Mouse (Mus musculus): Measurements from ENCODE around the gene Slc38a7. TPM values are rescaled to one million over a fixed set of nuclear protein-coding genes. Genes with fewer than 3 reads are reported as not detected.
"Not testable (repeated sequence)": the region's sequence is repeated elsewhere in the genome, so short reads cannot be mapped to it uniquely, and the experiment has no call there.

Slc38a7 gene
- 10 to 100 TPM; 29.0 to 32.8 (median 29.8) TPM for total RNA-seq (2022)

DNA sequence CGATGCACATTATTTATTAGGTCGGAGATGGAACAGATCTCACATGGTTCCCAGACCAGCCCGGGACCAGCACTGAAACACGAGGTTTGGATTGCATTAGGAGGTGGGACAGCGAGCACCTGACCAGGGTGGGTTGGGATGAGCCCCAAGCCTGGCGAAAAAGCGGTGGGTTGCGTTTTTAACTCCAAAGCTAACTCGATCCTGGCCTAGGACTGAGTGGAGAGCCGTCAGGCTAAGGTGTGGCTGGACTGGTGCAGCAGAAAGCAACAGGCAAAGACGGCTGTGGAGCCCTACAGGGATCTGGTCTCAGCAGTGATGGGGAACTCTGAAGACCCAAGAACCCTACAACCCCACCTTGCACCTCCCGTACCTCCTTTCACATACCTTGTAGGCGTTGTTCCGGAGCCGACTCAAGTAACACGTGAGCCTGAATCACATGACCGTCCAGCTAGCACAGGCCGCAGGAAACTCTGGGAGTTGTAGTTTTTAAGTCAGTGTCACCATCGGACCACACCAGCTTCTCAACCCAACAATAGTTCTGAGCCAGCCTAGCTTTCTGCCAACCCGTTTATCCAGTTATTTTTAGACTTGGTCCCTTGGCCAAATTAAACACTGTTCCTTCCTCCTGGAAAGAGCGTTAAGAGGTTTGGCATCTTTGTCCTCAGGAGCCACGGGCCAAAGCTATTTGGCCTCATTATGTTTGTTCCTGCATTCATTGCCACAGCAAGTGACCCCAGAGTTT, at the start of gene Slc38a7:
Slc38a7 (minus strand) TSS at position 438 of the 742 bp plus-strand sequence.
- peak; percentile 83 to 86 for DNase-seq (ENCODE audit: low spot score in 2 of 2)

DNA sequence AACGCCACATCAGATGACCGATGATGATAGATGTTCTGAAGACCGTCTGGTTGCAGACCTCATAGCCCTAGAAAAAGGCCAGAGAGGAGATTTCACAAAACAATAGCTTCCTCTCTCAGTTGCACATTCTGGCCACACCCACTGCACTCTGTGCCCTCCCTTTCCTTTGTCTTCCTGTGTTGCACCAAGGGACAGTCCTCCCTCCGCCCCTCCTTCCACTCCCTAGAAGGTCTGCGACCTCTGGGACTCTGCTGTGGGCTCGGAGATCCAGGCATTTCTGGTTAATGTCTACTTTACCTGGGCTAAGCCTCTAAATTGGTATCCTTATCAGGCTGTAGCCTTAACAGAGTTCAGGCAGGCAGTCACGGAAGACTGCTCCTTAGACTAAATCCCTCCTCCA, 48.5 kb upstream of the Slc38a7 start:
- no peak for DNase-seq (ENCODE audit: low spot score in 2 of 2)

DNA sequence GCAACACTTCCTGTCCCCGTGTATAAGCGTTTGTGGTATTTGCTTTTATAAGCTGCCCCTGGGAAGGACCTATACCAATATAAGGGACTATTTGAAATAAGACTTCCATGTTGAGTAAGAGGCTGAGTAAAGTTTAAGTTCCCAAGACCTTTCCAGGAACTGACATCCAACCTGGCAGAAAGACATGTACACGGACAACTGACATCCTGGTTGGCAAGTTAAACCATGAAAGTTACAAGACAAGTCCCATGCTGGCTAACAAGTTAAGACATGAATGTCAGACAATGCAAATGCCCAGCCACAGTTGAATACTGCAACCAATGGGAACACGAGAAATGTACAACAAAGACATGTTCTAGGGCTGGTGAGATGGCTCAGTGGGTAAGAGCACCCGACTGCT, 40.4 kb upstream of the Slc38a7 start:
- no peak for DNase-seq (ENCODE audit: low spot score in 2 of 2)

DNA sequence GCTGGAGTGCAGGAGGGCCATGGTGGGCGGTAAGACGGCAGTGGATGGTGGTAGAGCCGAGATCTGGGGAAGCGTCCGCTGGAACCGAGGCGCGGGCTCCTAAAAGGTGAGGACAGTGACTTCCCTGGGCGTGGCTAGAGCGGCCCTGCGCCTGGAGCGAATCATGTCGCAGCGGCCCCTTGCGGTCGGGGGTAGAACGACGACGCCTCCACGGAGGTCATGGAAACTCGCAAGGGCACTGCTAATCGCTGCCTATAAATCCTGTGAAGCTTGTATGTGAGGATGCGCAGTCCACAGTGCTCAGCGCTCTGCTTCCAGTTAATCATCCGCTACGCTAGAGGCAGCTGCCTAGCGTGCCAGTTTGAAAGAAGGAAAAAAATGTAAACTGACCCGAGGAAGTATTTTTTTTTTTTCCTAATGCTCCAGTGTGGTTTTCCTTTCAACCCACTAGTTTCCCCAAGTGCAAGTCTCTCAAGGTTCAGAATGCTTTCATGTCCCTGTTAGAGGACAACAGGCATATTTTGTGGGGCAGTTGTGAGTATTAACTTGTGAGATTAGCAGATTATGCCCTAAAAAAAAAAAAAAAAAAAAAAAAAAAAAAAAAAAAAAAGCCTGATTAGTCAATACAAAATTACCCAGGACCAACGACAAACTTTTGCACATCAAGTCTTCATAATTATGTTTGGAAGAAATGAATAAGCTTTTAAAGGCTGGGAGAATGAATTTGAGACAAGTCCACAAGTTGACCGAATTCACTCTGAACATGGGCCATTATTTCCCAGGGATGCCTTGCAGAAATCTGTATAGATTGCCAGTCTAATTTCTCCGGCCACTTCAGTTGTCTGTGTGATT, 35.2 kb upstream of the Slc38a7 start, which contains the start of gene Got2:
Got2 (minus strand) TSS at position 263 of the 852 bp plus-strand sequence.
- peak; percentile 81 to 88 for DNase-seq (ENCODE audit: low spot score in 2 of 2)

- DNase-seq (ENCODE audit: low spot score in 2 of 2), result peak; percentile 83
These were observed 34.4 kb upstream of the Slc38a7 start for GRCm38 (mm10) chr8:95887578-95888284.

DNA sequence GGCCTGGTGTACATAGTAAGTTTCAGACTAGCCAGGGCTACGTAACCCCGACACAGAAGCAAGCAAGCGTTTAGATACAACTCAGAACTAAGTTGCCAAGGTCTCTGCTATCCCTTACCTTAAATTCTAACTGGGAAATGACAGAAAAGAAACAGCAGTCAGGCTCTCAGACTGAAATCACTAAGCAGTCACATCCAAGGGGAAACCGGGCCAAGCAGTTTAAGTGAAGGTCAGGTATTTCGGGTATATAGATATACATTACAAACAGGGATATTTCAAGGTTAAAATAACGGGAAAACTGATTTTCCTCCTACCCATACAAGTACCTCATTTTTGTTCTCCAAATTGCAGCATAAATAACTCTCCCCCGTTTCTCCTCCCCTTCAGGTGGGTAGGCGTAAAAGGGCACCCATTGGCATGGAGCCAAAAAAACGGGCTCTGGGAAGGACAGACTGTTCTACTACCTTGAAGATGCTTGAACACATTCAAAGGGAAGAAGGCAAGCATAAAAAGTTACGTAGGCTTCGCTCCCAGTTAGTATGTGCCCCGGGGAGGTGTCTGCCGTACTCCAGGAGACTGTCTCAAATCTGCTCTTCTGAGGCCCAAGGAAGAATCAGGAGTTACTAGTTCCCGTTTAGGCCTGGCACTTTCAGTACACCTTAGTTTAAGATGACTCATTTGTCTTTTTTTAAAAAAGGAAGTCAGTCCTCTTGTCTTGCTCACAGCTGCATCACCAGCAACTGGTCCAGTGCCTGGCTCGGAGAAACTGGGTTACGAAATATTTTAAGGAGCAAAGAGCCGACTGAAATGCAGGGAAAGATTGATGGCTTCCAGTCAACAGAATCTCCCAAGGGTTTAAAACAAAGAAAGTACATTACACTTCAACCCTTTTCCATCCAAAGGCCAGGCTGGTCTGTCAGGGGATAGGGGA, 33.6 kb upstream of the Slc38a7 start:
- DNase-seq (ENCODE audit: low spot score in 2 of 2), result peak in 1 of 2 experiments; percentile 20

DNA sequence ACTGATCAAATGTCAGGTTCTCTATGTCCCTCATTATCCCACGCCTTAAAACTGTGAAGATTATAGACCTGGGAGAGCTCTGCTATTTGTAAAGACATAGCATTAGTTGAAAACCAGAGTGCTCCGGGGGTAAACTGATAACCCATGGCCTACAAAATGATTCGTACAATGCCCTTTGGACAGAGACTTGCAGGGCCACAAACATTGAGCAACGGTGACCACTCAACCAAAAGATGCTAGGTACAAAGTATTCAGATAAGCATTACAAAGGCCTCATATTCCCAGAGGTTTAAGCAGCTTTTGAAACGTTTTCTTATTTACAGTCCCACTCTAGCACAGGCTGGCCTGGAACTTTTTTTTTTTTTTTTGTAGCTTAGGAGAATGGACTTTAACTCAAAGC, 32.6 kb upstream of the Slc38a7 start:
- no peak for DNase-seq (ENCODE audit: low spot score in 2 of 2)

DNA sequence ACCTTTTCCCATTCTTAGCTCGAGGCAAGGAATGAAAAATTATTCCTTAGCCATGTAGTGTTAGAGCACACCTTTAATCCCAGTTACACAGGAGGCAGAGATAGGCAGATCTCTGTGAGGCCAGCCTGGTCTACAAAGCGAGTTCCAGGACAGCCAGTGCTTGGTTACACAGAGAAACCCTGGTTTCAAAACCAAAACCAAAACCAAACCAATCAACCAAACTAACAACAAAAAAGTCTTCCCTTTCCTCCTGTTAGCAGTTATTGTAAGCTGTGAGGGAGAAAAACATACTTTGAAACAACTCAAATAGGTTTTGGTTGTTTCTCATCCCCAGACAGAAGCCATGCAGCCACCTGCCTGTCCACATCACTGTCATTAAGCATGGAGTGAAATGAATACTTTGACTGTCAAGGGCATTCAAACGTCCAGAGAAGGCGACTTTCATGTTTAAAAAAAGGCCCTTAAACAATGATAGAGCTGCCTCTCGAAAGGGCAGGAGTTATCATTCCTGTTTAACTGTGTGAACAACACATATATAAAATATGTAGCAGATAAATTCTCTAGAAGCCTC, 32.0 kb upstream of the Slc38a7 start:
- no peak for DNase-seq (ENCODE audit: low spot score in 2 of 2)

DNA sequence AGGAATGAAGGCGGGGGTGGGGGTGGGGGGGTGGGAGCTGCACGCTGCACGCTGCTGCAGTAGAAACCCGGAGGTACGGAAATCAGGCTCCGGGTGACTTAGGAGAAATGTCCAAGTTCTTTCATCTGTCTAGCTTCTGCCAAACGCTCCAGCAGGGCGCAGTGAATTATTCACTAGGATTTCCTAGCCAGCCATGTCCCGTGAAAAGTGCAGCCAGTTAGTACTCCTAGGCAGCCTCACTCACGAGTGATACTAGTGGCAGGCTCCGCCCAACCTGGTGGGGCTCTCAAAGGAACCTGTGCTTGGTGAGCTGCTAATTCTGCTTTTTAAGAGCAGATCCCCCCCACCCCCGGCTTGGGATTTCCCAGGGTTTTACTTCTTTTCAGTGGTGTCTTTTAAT, 31.2 kb upstream of the Slc38a7 start:
- DNase-seq (ENCODE audit: low spot score in 2 of 2), result no peak

DNA sequence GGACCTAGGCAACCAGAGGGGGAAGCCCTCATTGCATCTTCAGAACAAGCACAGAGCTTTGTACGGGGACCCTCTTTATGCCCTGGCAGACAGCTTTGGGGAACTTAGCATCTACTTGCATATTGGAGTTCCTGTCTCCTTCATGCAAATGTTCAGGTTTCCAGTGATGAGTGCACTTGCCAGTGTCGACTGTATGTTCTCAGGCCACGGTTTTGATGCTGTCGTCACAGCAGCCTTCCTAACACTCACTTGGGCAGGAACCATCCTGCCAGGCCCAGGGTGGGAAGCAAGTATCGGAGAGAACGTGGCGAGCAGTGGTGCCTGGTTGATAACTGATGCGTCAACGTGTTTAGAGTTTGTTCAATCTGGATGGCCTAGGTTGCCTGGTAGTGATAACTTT, 28.9 kb upstream of the Slc38a7 start:
- DNase-seq (ENCODE audit: low spot score in 2 of 2), result no peak

GRCm38 (mm10) chr8:95881576-95881975, 28.2 kb upstream of the Slc38a7 start:
- no peak for DNase-seq (ENCODE audit: low spot score in 2 of 2)

GRCm38 (mm10) chr8:95879823-95880222, 26.5 kb upstream of the Slc38a7 start:
- DNase-seq (ENCODE audit: low spot score in 2 of 2), result no peak

DNA sequence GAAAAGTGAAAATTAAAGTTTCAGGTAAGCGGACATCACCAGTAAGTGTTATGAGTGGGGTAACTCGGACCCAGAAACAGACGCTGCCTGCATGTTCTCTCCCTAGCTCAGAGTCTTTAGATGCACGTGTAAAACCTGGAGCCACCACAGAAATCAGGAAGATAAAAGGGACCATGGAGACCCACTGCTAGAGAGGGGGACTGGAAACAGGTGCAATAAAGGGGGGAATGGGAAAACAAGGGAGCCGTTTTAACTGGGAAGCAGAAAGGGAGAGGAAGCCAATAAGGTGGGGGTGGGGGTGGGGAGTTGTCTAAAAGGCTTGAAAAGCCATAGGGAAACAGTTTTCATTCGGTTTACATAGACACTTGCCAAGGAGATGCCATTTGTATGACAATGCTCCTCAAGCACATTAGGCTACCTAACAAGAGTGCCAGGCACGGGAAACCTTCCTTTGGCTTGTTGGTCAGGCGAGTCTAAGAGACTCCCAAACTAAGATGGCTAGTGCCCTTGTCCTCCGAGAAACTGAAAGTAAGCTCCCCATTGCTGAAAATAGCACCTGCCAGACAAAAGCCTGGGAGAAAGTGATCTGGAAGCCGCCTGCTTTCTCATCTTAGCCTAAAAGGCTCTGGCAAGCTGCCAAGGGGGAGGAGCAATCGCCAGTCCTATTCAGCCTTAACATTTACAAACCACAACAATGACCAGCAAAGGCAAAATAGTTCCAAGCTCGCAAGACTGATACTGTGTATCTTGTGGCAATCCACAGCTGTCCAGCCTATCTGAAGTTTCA, 25.0 kb upstream of the Slc38a7 start:
- DNase-seq (ENCODE audit: low spot score in 2 of 2), result no peak

- no peak for DNase-seq (ENCODE audit: low spot score in 2 of 2)
These were observed 21.9 kb upstream of the Slc38a7 start for GRCm38 (mm10) chr8:95875270-95875669.

DNA sequence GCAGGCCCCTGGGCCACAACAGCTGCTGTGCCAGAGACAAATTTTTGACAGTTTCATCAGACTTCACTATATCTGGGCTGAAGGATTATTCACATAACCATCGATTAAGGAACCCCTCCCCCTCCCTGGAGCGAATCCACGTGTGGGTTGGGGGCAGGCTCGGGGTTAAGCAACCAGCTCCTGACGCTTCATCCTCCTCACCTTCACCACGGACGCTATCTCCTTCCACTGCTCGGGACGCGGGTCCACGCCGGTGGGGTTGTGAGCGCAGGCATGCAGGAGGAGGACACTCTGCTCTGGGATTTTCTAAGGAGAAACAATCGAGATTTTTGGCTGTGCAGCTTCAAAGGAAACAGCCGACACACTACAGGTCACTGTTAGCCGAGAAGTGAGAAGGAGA, 18.4 kb upstream of the Slc38a7 start:
- DNase-seq (ENCODE audit: low spot score in 2 of 2), result no peak

- DNase-seq (ENCODE audit: low spot score in 2 of 2), result not testable (repeated sequence)
These were observed 11.5 kb upstream of the Slc38a7 start for GRCm38 (mm10) chr8:95864851-95865250.

GRCm38 (mm10) chr8:95863761-95864440, 10.6 kb upstream of the Slc38a7 start:
- DNase-seq (ENCODE audit: low spot score in 2 of 2), result not testable (repeated sequence)

DNA sequence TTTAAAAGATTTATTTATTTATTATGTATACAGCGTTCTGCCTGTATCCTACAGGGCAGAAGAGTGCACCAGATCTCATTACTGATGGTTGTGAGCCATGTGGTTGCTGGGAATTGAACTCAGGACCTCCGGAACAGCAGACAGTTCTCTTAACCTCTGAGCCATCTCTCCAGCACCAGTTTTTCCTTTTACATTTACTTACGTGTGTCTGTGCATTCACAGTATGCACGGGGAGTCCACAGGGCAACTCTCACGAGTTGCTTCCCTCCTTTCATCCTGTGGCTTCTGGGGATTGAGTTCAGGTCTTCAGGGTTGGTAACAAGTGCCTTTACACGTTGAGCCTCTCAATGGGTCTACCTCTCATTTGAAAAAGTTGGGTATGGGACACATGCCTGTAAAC, 835 bp upstream of the Slc38a7 start:
- no peak for DNase-seq (ENCODE audit: low spot score in 2 of 2)

GRCm38 (mm10) chr8:95852290-95852689, 1.0 kb downstream of the Slc38a7 start:
- DNase-seq (ENCODE audit: low spot score in 2 of 2), result no peak
